Mouse (Mus musculus): Measurements from ENCODE around the gene Ndufb7. TPM values are rescaled to one million over a fixed set of nuclear protein-coding genes. Genes with fewer than 3 reads are reported as not detected.

Gene Ndufb7
- total RNA-seq, 2 experiments from 2014 or later: 147 to 150 TPM

DNA sequence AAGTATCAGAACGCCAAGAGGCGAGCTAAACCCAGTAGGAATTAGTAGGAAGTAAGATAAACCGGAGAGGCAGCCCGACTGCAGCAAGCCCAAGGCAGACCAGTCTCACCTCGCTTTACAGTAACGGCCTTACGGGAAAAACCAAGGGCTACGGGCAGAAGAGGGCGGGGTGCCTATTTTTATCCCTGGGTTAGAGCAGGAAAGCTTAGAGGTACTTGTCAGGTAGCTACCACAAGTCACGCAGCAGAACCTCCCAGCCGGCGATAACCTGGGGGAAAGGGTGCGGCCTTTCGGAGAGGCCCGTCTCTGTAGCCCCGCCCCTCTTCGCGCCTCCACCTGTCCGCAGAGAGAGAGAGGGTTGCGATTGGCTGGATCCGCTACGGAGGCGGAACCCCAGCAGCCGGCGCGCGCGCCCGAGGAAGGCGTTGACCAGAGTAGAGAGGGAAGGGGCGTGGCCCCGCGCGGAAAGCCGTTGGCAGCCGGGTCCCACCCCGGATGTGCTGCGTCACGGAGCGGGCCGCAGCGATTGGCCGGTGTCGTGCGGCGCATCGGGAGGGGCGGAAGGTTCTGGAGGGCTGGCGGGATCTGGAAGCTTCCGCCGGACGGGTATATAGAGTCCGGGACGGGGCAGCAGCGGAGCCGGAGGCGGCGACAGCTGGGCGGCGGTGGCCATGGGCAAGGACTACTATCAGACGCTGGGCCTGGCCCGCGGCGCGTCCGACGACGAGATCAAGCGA is 41.4 kb downstream of the Ndufb7 start, which contains the start of the genes Tecr and Dnajb1:
TSS of gene Tecr (minus strand) at position 311 of the 737 bp plus-strand sequence.
TSS of gene Dnajb1 (plus strand) at position 533 of the 737 bp plus-strand sequence.
- peak; percentile 99 to 100 for DNase-seq

DNA sequence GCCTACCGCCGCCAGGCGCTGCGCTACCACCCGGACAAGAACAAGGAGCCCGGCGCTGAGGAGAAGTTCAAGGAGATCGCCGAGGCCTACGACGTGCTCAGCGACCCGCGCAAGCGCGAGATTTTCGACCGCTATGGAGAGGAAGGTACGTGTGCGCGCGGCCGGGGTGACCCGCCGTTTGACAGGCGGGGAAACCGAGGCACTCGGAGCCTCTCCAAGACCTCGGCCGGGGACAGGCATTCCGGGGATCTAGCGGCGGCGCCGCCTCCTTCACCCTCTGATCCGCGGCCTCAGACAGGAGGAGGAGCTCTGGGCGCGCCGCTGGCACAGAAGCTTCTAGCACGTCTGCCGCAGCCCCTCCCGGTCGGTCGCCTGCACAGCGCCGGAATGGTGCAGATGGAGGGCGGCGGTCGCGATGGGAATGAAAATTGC is 41.9 kb downstream of the Ndufb7 start:
- peak; percentile 84 to 86 for DNase-seq

DNA sequence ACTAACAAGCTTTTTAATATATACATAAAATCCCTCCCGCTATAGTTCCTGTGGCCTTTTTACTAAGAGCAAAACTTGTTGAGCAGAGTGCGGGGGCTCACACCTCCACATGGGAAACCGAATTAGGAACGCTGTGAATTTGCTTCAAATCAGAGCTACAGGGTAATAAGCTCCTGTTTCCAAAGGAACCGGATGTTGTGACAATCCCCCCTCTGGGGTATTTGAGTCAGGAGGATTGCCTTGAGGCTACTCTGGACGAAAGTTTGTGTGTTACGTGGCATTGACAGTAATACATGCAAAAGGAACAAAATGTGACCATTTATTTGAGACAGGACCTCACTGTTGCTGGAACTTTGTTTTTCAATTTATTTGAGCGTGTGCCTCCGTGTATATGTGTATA is 42.6 kb downstream of the Ndufb7 start:
- no peak for DNase-seq

DNA sequence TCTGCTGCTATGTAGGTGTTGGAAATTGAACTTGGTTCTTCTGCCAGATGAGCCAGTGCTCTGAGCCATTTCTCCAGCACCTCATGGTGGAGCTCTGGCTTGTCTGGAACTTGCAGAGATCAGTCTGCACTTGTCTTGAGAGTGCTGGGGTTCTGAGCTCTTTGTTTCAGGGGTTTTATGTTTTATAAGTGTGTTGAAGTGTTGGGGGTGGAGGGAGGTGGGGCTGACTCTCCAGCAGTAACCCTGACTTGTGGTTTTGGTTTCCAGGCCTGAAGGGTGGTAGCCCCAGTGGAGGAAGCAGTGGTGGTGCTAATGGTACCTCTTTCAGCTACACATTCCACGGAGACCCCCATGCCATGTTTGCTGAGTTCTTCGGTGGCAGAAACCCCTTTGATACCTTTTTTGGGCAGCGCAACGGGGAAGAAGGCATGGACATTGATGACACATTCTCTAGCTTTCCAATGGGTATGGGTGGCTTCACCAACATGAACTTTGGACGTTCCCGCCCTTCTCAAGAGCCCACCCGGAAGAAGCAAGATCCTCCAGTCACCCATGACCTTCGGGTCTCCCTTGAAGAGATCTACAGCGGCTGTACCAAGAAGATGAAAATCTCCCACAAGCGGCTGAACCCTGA is 43.2 kb downstream of the Ndufb7 start:
- no peak for DNase-seq

DNA sequence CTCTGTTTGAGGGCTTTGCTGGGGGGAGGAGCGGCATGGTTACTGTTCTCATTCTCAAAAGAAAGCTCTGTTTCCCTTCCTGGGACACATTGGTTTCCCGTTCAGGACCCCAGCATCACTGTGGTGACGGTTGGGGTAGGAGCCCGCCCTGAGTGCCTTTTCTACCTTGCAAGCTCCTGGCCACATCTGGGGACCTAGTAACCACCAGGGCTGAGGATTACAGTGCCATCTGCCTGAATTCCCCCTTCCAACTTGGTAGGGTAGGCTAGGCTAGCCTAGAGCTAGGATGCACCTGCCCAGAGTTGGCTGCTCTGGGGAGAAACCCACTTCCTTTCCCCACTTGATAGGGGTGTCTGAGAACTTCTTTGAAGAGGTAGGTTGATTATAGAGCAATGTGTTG is 45.5 kb downstream of the Ndufb7 start:
- DNase-seq: no peak

DNA sequence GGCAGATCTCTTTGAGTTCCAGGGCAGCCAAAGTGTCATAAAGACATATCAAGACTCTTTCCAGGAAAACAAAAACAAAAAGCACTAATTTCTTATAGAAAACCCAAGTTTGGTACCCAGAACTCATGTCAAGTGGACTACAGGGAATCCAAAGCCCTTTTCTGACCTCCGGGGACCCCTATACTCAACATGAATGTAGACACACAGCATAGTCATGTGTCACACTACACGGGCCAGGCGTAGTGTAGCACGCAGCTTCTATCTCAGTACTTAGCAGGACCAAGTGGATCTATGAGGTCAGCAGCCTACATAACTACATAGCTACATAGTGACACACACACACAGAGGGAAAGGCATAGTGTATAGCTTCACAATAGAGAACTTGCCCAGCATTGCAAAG is 47.2 kb downstream of the Ndufb7 start:
- DNase-seq: no peak

DNA sequence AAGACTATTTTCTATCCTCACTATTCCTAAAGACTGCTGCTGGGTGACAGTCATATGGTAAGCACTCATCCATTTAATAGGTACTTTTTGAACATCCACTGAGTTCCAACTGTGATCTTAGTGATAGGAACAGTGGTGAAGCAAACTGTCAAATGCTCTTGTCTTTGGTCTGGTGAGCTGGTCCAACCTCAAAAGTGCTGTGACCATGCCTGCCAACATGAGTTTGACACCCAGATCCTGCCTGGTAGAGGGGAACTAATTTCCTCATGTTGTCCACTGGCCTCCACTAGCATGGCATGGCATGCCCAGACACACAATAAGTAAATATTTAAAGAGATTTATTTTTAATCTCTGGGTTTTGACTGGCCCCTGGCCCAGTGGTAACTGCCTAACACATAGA is 50.2 kb downstream of the Ndufb7 start:
- DNase-seq: no peak

DNA sequence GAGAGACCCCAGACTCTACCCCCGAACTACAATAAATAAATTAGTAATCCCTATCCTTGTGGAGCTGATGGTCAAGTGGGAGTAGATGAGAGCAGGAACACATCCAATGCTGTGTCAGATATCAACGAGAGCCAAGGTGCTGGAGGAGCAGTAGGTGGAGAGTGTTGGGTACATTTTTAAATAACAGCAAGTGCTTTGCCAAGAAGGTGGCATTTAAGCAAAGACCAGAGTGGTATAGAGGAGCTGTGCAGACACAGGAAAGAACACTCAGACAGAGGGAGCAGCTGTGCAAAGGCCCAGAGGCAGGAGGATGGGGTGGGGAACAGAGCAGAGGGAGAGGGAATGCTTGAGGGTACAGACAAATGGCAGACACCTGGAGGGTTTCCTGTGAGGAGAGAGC is 50.6 kb downstream of the Ndufb7 start:
- DNase-seq: no peak

DNA sequence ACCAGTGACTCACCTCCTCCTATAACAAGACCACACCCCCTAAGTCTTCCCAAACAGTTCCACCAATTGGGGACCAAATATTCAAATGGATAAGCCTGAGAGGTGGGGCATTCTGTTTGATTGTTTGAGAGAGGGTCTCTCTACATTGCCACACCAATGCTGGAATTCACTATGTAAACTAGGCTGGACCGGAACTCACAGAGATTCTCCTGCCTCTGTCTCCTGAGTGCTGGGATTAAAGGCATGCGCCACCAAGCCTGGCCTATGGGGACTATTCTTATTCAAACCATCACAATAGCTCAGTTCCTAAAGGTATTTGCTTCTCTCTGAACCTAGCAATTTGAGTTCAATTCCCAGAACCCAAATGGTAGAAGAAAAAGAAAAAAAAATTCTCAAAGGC is 52.1 kb downstream of the Ndufb7 start:
- DNase-seq: no peak

DNA sequence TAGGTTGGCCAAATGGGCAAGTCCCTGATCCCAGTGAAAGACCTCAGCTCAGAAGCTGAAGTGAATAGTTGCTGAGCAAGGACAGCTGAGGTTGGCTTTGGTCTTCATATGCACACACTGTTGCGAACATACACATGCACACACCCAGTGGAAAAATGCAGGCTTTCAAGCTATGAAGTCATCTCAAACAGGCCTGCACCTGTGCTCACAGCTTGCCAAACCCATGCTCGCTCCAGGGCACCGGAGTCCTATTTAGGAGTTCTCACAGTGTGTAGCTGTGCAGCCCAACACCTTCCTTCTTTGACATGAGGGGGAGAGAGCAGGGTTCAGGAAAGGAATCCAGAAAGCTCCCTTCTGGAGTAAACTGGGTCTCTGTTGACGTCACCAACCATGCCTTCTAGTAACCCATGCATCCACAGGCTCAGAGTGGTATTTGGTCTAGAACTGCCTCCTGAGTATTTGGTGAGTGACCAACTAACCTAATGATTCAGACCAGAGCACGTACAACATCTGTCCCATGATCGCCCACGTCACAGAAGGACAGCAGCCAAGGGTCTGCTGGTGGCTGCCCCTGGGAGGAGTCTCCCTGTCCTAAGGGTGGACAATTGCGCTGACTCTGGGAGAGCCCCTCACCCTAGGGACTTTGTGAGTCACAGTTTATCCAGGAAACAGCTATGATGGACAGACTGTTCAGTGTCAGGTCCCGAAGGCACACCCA is 53.3 kb downstream of the Ndufb7 start:
- no peak for DNase-seq

Other genes starting within 250 kb of the Ndufb7 start
- 10 to 100 TPM; 14.6 to 15.6 TPM for gene Elmod2, start 234.2 kb upstream of the Ndufb7 start, total RNA-seq (2021)
- not detected for gene Mgat4d, start 218.2 kb upstream of the Ndufb7 start, total RNA-seq (2021)
- 1 to 10 TPM; 8.3 to 9.2 TPM for gene Clgn, start 176.8 kb upstream of the Ndufb7 start, total RNA-seq (2021)
- gene Scoc, start 108.3 kb upstream of the Ndufb7 start, total RNA-seq (2021): 100 to 1,000 TPM; 213 to 246 TPM
- gene Olfr370, start 30.9 kb upstream of the Ndufb7 start, total RNA-seq (2021): not detected
- 100 to 1,000 TPM; 511 to 514 TPM for gene Tecr, start 41.3 kb downstream of the Ndufb7 start, total RNA-seq (2021)
- gene Dnajb1, start 41.5 kb downstream of the Ndufb7 start, total RNA-seq (2021): 10 to 100 TPM; 46.3 to 51.8 TPM
- gene Gipc1, start 86.0 kb downstream of the Ndufb7 start, total RNA-seq (2021): 10 to 100 TPM; 56.9 to 58.1 TPM
- gene Ptger1, start 100.0 kb downstream of the Ndufb7 start, total RNA-seq (2021): 1 to 10 TPM in 1 of 2 experiments, under 1 TPM in 1; 1.00 to 1.4 TPM
- 10 to 100 TPM; 53.0 to 54.8 TPM for gene Pkn1, start 132.5 kb downstream of the Ndufb7 start, total RNA-seq (2021)
- 10 to 100 TPM; 17.0 to 19.2 TPM for gene Ddx39, start 148.5 kb downstream of the Ndufb7 start, total RNA-seq (2021)
- 1 to 10 TPM; 7.6 to 7.7 TPM for gene Adgre5, start 174.7 kb downstream of the Ndufb7 start, total RNA-seq (2021)

Measured in layer of hippocampus, postnatal 36 days (tissue).